Mouse (Mus musculus): Measurements from ENCODE around the gene Mrgpre.
A peak's percentile ranks its signal among the peaks of the same experiment; 100 is the strongest.

Mrgpre gene

DNA sequence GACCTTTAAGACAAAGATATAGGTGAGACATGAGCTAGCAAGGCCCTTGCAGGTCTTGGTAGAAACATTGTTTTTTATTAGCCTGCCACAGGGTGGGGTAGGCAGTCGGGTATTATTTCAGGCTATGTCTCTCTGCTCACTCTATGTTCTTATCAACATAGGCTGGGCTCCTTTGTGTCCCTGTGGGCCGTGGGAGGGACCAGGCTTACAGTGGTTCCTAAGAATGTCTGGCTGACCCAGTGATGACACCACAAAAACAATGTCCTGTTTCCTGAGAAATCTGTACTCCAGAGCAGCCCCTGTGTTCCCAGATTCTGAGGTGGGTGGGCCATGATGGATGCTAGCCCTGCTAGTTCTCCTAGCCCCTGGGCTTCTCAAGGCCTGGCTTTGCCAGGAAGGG, 6.9 kb downstream of the Mrgpre start:
- no peak for DNase-seq (ENCODE audit: low spot score in 2 of 2)

DNA sequence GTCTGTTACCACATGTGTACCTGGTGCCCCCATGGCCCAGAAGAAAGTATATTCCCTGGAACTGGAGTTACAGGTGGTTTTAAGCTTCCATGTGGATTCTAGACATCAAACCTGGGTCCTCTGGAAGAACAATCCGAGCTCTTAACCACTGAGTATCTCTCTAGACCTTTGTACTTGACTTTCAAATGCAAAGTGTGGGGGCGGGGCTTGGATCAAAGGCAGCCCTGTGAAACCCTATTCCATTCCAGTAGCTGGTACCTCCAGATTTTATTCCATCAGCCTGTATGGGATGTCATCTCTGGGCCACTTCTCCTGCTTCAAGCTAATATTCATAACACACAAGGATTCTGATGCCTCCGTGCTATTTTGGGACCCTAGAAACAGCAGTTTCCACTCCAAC, 8.2 kb downstream of the Mrgpre start:
- DNase-seq (ENCODE audit: low spot score in 2 of 2), result no peak

- DNase-seq (ENCODE audit: low spot score in 2 of 2), result no peak
Measured at GRCm38 (mm10) chr7:143769461-143769860, 14.8 kb downstream of the Mrgpre start.

GRCm38 (mm10) chr7:143768267-143768666, 16.0 kb downstream of the Mrgpre start:
- DNase-seq (ENCODE audit: low spot score in 2 of 2), result peak in 1 of 2 experiments; percentile 20

DNA sequence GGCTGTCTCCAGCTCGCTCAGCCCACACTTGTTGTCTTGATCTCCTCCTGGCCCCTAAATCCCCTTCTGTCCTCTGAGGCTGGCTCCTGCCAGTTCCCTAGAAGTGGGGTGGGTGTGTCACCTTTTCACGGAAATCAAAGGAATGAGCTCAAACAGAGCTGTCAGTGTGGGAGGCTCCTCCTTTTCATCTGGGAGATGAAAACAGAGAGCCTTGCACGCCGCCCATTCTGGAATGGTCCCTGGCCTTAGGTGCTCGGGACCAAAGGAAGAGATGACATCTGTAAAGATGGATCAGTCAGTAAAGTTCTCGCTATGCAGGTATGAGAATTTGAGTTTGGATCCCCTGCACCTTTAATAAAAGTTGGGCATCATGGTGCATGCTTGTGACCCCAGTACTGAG, 17.4 kb downstream of the Mrgpre start, which contains the start of gene Mrgprg:
Gene Mrgprg (minus strand): TSS at position 101 of the 400 bp plus-strand sequence.
- DNase-seq (ENCODE audit: low spot score in 2 of 2), result no peak

- no peak for DNase-seq (ENCODE audit: low spot score in 2 of 2)
Measured at GRCm38 (mm10) chr7:143764876-143765530, 19.3 kb downstream of the Mrgpre start.

GRCm38 (mm10) chr7:143763794-143764193, 20.5 kb downstream of the Mrgpre start:
- DNase-seq (ENCODE audit: low spot score in 2 of 2), result no peak

GRCm38 (mm10) chr7:143758956-143759355, 25.3 kb downstream of the Mrgpre start:
- DNase-seq (ENCODE audit: low spot score in 2 of 2), result no peak

- DNase-seq (ENCODE audit: low spot score in 2 of 2), result no peak
Measured at GRCm38 (mm10) chr7:143757696-143758095, 26.6 kb downstream of the Mrgpre start.

DNA sequence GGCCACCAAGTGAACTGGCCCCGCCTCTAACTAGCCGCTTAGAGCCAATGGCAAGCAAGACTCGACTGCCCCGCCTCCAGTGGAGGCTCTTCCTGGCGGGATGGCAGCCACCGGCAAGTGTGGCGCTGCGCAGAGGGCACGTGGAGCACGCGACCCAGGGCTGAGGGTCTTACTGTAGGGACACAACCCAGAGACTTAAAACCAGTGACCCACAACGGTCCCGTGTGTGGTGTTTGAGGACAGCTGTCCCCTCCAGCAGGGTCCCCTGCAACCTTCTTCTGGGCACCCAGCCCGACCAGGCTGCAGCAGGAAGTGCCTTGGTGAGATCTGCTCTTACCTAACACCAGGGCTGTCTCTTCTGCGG, 27.3 kb downstream of the Mrgpre start:
- DNase-seq (ENCODE audit: low spot score in 2 of 2), result peak; percentile 58 to 66

DNA sequence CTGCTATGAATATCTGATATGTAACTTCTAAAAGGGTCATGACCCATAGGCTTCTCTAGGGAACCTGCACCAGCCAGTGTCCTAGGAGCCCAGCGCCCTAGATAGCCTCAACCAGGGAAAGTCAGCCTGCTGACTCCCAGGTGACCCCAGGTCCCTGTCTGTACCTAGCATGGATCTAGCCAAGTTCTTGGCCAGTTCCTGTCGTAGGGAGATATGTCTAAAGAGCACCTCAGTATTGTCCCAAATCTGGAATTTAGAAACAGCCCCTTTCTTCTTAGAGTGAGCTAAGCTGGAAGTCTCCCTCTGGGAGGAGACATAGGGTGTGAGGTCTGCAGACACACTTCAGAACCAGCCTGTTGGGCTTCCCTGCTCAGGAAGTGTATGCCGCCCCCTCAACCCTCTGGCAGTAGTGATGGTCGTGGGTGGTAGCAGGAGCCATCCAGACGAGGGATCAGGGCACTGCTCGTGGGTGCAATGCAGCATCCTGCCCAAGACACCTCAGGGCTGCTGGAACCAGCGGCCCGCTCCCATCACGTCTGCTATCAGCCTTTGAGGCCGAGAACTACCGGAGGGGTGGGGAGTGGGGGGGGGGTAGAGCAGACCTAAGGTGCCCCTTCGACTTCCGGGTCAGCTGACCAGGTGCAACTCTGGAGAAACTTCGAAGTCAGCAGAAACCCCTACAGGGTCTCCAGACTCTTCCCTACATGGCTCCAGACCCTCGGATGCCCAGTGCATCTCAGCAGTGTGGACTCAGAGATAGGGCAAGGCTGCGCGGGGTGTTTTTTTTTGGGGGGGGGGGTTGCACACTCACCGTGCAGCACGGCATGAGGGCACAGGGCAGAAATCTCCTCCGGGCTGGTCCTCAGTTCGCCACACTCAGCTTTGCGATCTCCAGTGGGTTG, 27.9 kb downstream of the Mrgpre start, which contains the start of gene Osbpl5:
Gene Osbpl5 (minus strand): TSS at position 861 of the 902 bp plus-strand sequence.
- DNase-seq (ENCODE audit: low spot score in 2 of 2), result no peak

DNA sequence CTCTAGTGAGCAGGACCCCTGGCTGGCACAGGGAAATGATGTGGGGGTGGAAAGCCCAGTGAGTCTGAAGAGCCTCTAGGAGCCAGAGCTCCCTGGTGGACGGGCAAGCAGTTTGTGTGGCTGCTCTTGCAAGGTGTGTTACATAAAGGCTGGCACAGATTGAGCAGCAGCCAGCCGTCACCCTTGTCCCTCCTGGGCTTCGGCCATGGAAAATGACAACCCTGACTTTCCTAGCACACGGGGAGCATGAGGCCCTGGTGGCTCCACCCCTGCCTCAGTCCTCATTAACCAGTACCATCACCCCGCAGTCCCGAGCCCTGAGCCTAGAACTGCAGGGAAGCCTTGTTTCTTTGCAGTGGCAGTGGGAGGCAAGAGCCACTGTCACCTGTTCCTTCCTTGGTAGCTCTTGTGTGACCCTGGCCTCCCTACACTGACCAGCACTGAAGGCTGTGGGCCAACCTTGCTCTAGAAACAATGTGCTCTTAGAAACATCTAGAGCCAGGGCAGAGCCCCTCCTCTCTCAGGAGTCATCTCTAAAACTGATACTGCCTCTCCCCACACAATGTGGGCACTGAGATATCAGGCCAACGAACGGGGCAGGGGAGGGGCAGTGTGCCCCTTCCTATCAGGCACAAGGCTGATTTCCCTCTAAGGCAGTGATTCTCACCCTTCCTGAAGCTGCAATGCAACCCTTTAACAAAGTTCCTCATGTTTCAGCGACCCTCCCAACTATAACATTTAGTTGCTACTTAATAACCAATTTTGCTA, 28.8 kb downstream of the Mrgpre start:
- DNase-seq (ENCODE audit: low spot score in 2 of 2), result no peak

- DNase-seq (ENCODE audit: low spot score in 2 of 2), result peak; percentile 36 to 56
Measured at GRCm38 (mm10) chr7:143753990-143754715, 30.1 kb downstream of the Mrgpre start.

DNA sequence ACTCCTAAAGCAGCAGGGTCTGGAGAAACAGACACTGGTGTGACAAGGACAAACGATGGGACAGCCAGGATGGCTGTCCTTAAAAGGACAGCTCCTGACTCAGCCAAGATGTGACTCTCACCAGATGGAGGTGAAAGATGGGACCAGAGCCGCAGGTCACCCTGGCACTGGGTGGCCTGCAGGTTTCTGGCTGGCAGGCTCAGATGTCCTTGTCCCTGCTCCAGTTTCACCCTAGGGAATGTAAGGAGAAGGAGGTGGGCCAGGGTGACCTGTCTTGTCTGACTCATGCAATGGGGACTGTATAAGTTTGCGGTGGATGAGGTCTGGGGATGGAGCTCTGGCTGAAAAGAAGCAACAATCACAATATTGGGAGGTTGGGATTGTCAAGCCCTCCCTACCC, 31.7 kb downstream of the Mrgpre start:
- no peak for DNase-seq (ENCODE audit: low spot score in 2 of 2)

DNA sequence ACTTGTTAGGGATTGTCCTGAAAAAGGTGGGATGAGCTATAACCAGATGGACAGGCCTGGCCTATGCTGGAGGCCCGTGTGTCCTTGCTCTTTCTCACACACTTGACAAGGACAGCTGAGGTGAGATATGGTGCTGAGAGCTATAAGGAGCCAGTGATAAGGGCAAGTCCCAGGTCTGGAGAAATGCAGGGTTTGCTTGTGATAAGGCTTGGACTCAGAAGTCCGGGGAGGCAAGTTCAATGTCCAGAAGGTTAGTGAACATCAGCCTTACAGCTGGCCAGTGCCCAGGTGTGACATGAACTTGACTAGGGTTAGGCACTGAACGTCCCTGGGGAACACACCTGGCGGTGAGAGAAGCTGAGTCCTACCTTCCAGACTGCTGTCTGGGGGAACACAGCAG, 32.2 kb downstream of the Mrgpre start:
- DNase-seq (ENCODE audit: low spot score in 2 of 2), result no peak

DNA sequence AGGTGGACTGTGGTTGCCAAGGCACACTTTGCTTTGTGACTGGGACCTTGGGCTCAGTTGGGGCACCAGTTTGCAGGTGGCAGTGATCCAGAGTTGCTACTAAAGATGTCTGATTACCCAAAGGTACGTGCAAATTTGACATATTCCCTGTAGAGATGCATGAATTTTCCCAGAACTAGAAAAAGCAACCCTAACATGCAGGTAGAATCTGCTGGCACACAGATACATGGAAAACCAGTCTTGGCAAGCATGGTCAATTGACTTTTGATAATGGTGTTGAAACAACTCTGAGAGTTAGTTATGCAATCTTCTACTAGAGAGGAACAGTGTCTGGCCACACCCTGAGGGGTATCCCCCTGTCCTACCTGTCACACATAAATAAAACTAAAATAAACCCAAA, 32.9 kb downstream of the Mrgpre start:
- no peak for DNase-seq (ENCODE audit: low spot score in 2 of 2)

GRCm38 (mm10) chr7:143749045-143749444, 35.3 kb downstream of the Mrgpre start:
- no peak for DNase-seq (ENCODE audit: low spot score in 2 of 2)

DNA sequence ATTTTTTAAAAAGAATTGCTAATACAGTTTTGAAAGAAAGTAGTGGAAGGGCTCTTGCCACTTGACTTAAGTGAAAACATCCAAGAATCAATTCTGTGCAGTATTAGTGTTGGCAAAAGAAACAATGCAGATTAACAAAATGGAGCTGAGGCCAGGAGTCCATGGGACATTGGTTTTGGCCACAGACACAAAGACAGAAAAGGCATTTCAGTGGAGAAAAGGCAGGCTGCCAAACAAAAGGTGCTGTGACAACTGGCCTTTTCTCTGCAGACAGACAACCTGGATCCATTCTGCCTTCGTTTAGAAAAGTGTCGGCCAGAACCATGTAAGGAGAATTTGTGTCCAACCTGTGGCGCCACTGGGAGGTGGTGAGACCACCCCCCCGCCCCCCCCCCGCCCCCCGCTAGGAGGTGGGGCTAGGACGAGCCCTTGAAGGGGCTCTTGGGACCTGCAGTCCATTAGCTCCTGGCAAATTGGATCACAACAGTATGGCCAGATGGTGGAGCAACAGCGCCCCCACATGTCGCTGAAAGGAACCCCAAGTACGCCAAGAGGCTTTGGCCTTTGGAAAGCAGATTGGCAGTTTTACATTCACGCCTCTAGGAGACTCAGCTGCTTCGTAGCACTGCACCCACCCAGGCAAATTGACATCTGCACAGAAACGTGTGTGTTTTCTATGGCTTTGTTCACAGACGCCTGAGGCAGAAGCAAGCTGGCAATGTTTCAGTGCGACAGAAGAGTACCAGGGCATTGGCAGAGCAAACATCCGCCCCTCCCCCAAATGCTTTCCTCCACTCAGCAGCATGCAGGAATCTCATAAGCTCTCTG, 36.0 kb downstream of the Mrgpre start:
- DNase-seq (ENCODE audit: low spot score in 2 of 2), result peak; percentile 72 to 81

GRCm38 (mm10) chr7:143740653-143741052, 43.6 kb downstream of the Mrgpre start:
- DNase-seq (ENCODE audit: low spot score in 2 of 2), result no peak
